10 mouse cellular contexts compared by ENCODE assay signal in genomic region chr1:160561381-160561780, GRCm38 (mm10).
DNase-seq lines count a peak whose midpoint lies in the region; ATAC-seq and TF ChIP-seq lines count a peak whose summit lies in the region.
"Had no signal": no experiment of that assay in that cellular context is flagged by ENCODE, and none has a peak within 500 bp of the region (broad histone marks: within the 10 kb centered on the region; RNA-seq: fewer than 3 reads in every experiment).

No protein-coding gene starts in this region.

- DNase-seq in forebrain, postnatal 0 days: peak; percentile 41
- DNase-seq in forebrain, embryonic 11.5 days (ENCODE audit: low spot score): no peak
- peak; percentile 73 for DNase-seq in midbrain, embryonic 14.5 days
- peak; percentile 70 for DNase-seq in embryo, embryonic 11 days
- DNase-seq in retina, postnatal 7 days (ENCODE audit: low read depth, low spot score): peak; percentile 14
- DNase-seq in right cerebral cortex, postnatal 25 days: no peak

- no peak overlapping the region for H3K4me2 ChIP-seq in forebrain, postnatal 0 days (ENCODE audit: low read depth)
- no peak overlapping the region for H3K4me2 ChIP-seq in forebrain, embryonic 11.5 days (ENCODE audit: low read depth, low read length, severe bottlenecking)
- H3K4me2 ChIP-seq in midbrain, embryonic 14.5 days (ENCODE audit: low read length): no peak overlapping the region
- no peak overlapping the region for H3K4me2 ChIP-seq in midbrain, embryonic 15.5 days
- H3K4me2 ChIP-seq: hindbrain, embryonic 15.5 days had no signal

- 45% methylated on average over 1 of the region's 1 CpGs for WGBS in forebrain, postnatal 0 days
- 58% methylated on average over 1 of the region's 1 CpGs for WGBS in forebrain, embryonic 11.5 days
- WGBS in midbrain, embryonic 14.5 days: 67% methylated on average over 1 of the region's 1 CpGs
- 60% methylated on average over 1 of the region's 1 CpGs for WGBS in midbrain, embryonic 15.5 days

- H3K9ac ChIP-seq in forebrain, postnatal 0 days: no peak overlapping the region
- H3K9ac ChIP-seq in forebrain, embryonic 11.5 days (ENCODE audit: low read length): no peak overlapping the region
- no peak overlapping the region for H3K9ac ChIP-seq in midbrain, embryonic 14.5 days (replicated peaks; ENCODE audit: low read length)
- H3K9ac ChIP-seq in midbrain, embryonic 15.5 days: no peak overlapping the region
- H3K9ac ChIP-seq: hindbrain, embryonic 15.5 days had no signal

- H3K27ac ChIP-seq in forebrain, postnatal 0 days (ENCODE audit: low read depth, low read length): no peak overlapping the region
- no peak overlapping the region for H3K27ac ChIP-seq in forebrain, embryonic 11.5 days (ENCODE audit: low read depth, low read length)
- H3K27ac ChIP-seq in midbrain, embryonic 14.5 days (replicated peaks; ENCODE audit: low read depth, low read length): no peak overlapping the region
- no peak overlapping the region for H3K27ac ChIP-seq in midbrain, embryonic 15.5 days
- H3K27ac ChIP-seq: hindbrain, embryonic 15.5 days had no signal

- no peaks in the 10 kb centered on the region for H3K36me3 ChIP-seq in forebrain, postnatal 0 days (ENCODE audit: insufficient read depth)
- H3K36me3 ChIP-seq in forebrain, embryonic 11.5 days (ENCODE audit: control insufficient read depth, insufficient read depth, low read length): no peaks in the 10 kb centered on the region
- H3K36me3 ChIP-seq in midbrain, embryonic 14.5 days (ENCODE audit: control insufficient read depth, insufficient read depth, low read length): no peaks in the 10 kb centered on the region
- H3K36me3 ChIP-seq in midbrain, embryonic 15.5 days (replicated peaks): no peaks in the 10 kb centered on the region
- H3K36me3 ChIP-seq: hindbrain, embryonic 15.5 days had no signal

- H3K9me3 ChIP-seq in forebrain, postnatal 0 days (ENCODE audit: low read length): no peaks in the 10 kb centered on the region
- no peaks in the 10 kb centered on the region for H3K9me3 ChIP-seq in forebrain, embryonic 11.5 days (ENCODE audit: control insufficient read depth, low read length)
- H3K9me3 ChIP-seq in midbrain, embryonic 14.5 days (ENCODE audit: control insufficient read depth, low read length): no peaks in the 10 kb centered on the region
- no peaks in the 10 kb centered on the region for H3K9me3 ChIP-seq in midbrain, embryonic 15.5 days
- H3K9me3 ChIP-seq: hindbrain, embryonic 15.5 days had no signal

- no peak for ATAC-seq in forebrain, postnatal 0 days
- no peak for ATAC-seq in forebrain, embryonic 11.5 days (replicated peaks; ENCODE audit: low FRiP score)
- ATAC-seq in midbrain, embryonic 14.5 days (ENCODE audit: low FRiP score, low TSS enrichment): no peak
- no peak for ATAC-seq in midbrain, embryonic 15.5 days (replicated peaks)
- no peak for ATAC-seq in activated CD4-positive, CD25-positive, alpha-beta regulatory T cell, adult 4 months

- H3K27me3 ChIP-seq in forebrain, postnatal 0 days (ENCODE audit: insufficient read depth, low read length): no peaks in the 10 kb centered on the region
- H3K27me3 ChIP-seq in forebrain, embryonic 11.5 days (ENCODE audit: control insufficient read depth, insufficient read depth, low read length): no peaks in the 10 kb centered on the region
- no peaks in the 10 kb centered on the region for H3K27me3 ChIP-seq in midbrain, embryonic 14.5 days (ENCODE audit: control insufficient read depth, insufficient read depth, low read length)
- H3K27me3 ChIP-seq in midbrain, embryonic 15.5 days (replicated peaks): no peaks in the 10 kb centered on the region
- H3K27me3 ChIP-seq: hindbrain, embryonic 15.5 days had no signal

- H3K4me1 ChIP-seq in forebrain, postnatal 0 days (ENCODE audit: insufficient read depth): no peaks in the 10 kb centered on the region
- H3K4me1 ChIP-seq in forebrain, embryonic 11.5 days (replicated peaks; ENCODE audit: control insufficient read depth, insufficient read depth, low read length): peaks cover 2% of the 10 kb centered on the region
- H3K4me1 ChIP-seq in midbrain, embryonic 14.5 days (ENCODE audit: control insufficient read depth, insufficient read depth, low read length): peaks cover 2% of the 10 kb centered on the region; the same call in 1 of the 2 replicates
- H3K4me1 ChIP-seq in midbrain, embryonic 15.5 days: no peaks in the 10 kb centered on the region
- H3K4me1 ChIP-seq: hindbrain, embryonic 15.5 days had no signal

- H3K4me3 ChIP-seq in forebrain, postnatal 0 days (ENCODE audit: low read depth, low read length): no peak overlapping the region
- no peak overlapping the region for H3K4me3 ChIP-seq in forebrain, embryonic 11.5 days (ENCODE audit: low read depth, low read length)
- no peak overlapping the region for H3K4me3 ChIP-seq in midbrain, embryonic 14.5 days (replicated peaks; ENCODE audit: low read depth, low read length)
- H3K4me3 ChIP-seq in midbrain, embryonic 15.5 days: no peak overlapping the region
- H3K4me3 ChIP-seq: hindbrain, embryonic 15.5 days; myocyte had no signal

- peak; percentile 66 for TF ChIP-seq CTCF in forebrain, postnatal 0 days (IDR thresholded peaks at IDR 0.05; ENCODE audit: low read depth)

Comparison
In these comparisons a context has a peak if more than half of its experiments do, and no peak if none do; other contexts are left out.
1. DNase-seq: peak in forebrain, postnatal 0 days (single experiment), midbrain, embryonic 14.5 days (single experiment), embryo, embryonic 11 days (single experiment) and retina, postnatal 7 days (single experiment); none in forebrain, embryonic 11.5 days (single experiment) and right cerebral cortex, postnatal 25 days (single experiment).